Mouse (Mus musculus) liver, adult 2 months (tissue): ENCODE results near the gene Hspa1b.
"Not testable (repeated sequence)": the region's sequence is repeated elsewhere in the genome, so short reads cannot be mapped to it uniquely, and the experiment has no call there.

ENCODE experiments used
- CTCF ChIP-seq: fragments of 200-500 bp; IDR thresholded peaks from 2 replicates; pipeline ENCODE4 v1.5.1; 2011; ENCODE audit warnings: low read depth, low read length, control low read depth
- POLR2A ChIP-seq: fragments of 200-500 bp; IDR thresholded peaks from 2 replicates; pipeline ENCODE4 v1.6.1; 2011; ENCODE audit warnings: low read length, control low read depth; ENCODE audit not compliant: insufficient read depth; ENCODE audit errors: extremely low read depth

GRCm38 (mm10) chr17:35005902-35006301 is 46.9 kb upstream of the Hspa1b start:
- not testable (repeated sequence) for TF ChIP-seq CTCF, POLR2A
